Mouse (Mus musculus) G1E (cell line): ENCODE data around the gene Btn1a1.

Experiments used
- CTCF ChIP-seq: IDR thresholded peaks from 2 replicates; pipeline ENCODE4 v1.5.1; 2012; ENCODE audit warnings: low read depth, low read length, inconsistent platforms, mixed read lengths
- TAL1 ChIP-seq: conservative IDR thresholded peaks from 2 replicates; pipeline ENCODE4 v1.6.1; 2012; ENCODE audit warnings: low read depth, low read length, inconsistent platforms, mixed read lengths

GRCm38 (mm10) chr13:23465600-23466109 is at the start of gene Btn1a1:
- TF ChIP-seq CTCF (no peak), TAL1 (no peak)
